Mouse (Mus musculus): ENCODE results near the gene Gm45785. TPM values are rescaled to one million over a fixed set of nuclear protein-coding genes. Genes with fewer than 3 reads are reported as not detected.
A peak's percentile ranks its signal among the peaks of the same experiment; 100 is the strongest.

The Gm45785 gene
- polyA plus RNA-seq, 1 experiment from 2014 or later: not detected

DNA sequence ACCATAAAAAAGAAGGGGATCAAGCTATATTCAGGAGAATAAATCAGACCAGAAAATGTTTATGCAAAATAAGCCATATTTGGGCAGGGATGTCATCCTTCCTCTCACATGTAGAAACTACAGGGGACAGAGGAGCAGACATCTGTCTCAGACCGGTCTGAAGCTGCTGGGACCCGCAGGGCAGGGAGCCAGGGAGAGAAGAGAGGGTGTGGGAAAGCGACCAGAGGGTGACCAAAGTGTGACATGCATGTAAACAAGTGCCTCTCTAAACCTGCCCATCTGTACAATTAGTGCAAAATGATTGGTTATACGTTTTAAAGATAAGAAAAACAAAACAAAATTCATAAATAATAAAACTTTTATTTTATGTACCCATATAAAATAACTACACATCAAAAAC lies 36.0 kb downstream of the Gm45785 start:
- Histone ChIP-seq H3K9ac (replicated peaks; ENCODE audit: low read length) (no peak overlapping the region), H3K4me2 (replicated peaks; ENCODE audit: low read depth, low read length) (no peak overlapping the region), H3K4me1 (ENCODE audit: insufficient read depth, low read length) (no peaks in the 10 kb centered on the region), H3K4me3 (ENCODE audit: low read length) (no peak overlapping the region), H3K9me3 (ENCODE audit: low read length) (no peaks in the 10 kb centered on the region), H3K36me3 (ENCODE audit: insufficient read depth, low read length) (no peaks in the 10 kb centered on the region), H3K27me3 (ENCODE audit: insufficient read depth, low read length) (no peaks in the 10 kb centered on the region), H3K27ac (ENCODE audit: low read length) (no peak overlapping the region)
- no peak for ATAC-seq (ENCODE audit: low FRiP score, low TSS enrichment)
- 72% methylated on average over 4 of the region's 4 CpGs for WGBS

DNA sequence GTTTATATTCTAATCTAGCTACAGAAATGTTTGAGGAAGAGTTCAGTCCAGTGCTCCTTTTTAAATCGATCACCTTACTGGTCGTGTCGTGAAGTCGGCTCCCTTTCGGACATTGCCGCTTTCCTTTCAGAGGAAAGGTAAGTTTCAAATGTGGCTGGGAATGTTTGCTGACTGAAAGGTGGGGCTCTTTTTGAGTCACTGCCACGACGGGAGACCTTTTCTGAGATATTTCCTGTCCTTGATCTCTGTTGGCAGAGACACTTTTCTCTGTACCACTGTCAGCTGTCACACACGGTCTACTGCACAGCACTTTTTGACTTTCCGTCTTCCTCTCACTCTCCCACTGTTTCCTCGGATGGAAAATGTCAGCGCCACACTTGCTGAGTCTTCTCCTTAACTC lies 43.3 kb downstream of the Gm45785 start:
- no peaks in the 10 kb centered on the region for H3K27me3 ChIP-seq (ENCODE audit: insufficient read depth, low read length)
- no peak for ATAC-seq (ENCODE audit: low FRiP score, low TSS enrichment)
- H3K27ac ChIP-seq (ENCODE audit: low read length): no peak overlapping the region
- H3K4me1 ChIP-seq (ENCODE audit: insufficient read depth, low read length): no peaks in the 10 kb centered on the region
- no peak overlapping the region for H3K4me2 ChIP-seq (replicated peaks; ENCODE audit: low read depth, low read length)
- H3K9ac ChIP-seq (replicated peaks; ENCODE audit: low read length): no peak overlapping the region
- H3K4me3 ChIP-seq (ENCODE audit: low read length): no peak overlapping the region
- no peaks in the 10 kb centered on the region for H3K36me3 ChIP-seq (ENCODE audit: insufficient read depth, low read length)
- H3K9me3 ChIP-seq (ENCODE audit: low read length): no peaks in the 10 kb centered on the region
- WGBS: 89% methylated on average over 12 of the region's 12 CpGs

DNA sequence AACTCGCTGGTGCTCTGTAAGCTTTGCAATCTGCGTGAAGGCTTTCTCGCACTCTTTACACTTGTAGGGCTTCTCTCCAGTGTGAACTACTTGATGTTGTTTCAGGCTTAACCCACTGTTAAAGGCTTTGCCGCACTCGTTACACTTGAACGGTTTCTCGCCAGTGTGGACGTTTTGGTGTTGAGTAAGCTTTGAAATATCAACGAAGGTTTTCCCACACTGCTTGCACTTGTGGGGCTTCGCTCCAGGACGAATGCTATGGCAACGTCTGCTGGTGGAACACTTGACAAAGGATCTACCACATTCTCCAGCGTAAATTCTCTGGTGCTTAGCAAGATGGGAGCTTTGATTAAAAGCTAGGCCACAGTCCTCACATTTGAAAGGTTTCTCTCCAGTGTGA lies 44.4 kb downstream of the Gm45785 start:
- Histone ChIP-seq H3K27me3 (ENCODE audit: insufficient read depth, low read length) (no peaks in the 10 kb centered on the region), H3K4me1 (ENCODE audit: insufficient read depth, low read length) (no peaks in the 10 kb centered on the region), H3K27ac (ENCODE audit: low read length) (no peak overlapping the region), H3K4me3 (ENCODE audit: low read length) (no peak overlapping the region), H3K9ac (replicated peaks; ENCODE audit: low read length) (no peak overlapping the region), H3K4me2 (replicated peaks; ENCODE audit: low read depth, low read length) (no peak overlapping the region), H3K36me3 (ENCODE audit: insufficient read depth, low read length) (no peaks in the 10 kb centered on the region), H3K9me3 (ENCODE audit: low read length) (no peaks in the 10 kb centered on the region)
- no peak for ATAC-seq (ENCODE audit: low FRiP score, low TSS enrichment)
- 81% methylated on average over 13 of the region's 13 CpGs for WGBS

DNA sequence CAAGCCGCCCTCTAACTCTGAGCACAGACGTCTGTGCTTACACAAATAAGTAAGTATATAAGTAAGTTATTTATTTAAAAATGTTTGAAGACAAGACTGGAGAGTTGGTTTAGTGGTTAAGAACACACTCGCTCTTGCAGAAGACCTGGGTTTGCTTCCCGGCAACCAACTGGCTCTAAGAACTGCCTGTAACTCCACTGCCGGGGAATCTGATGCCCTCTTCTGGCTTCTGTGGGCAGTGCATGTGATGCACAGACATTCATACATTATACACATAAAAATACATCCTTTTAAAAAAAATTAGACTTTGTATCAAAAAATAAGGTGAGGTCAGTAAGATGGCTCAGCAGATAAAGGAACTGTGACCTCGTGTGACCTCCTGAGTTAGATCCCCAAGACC lies 45.6 kb downstream of the Gm45785 start:
- no peaks in the 10 kb centered on the region for H3K27me3 ChIP-seq (ENCODE audit: insufficient read depth, low read length)
- no peak overlapping the region for H3K4me2 ChIP-seq (replicated peaks; ENCODE audit: low read depth, low read length)
- H3K36me3 ChIP-seq (ENCODE audit: insufficient read depth, low read length): no peaks in the 10 kb centered on the region
- H3K4me1 ChIP-seq (ENCODE audit: insufficient read depth, low read length): no peaks in the 10 kb centered on the region
- no peaks in the 10 kb centered on the region for H3K9me3 ChIP-seq (ENCODE audit: low read length)
- ATAC-seq (ENCODE audit: low FRiP score, low TSS enrichment): no peak
- no peak overlapping the region for H3K9ac ChIP-seq (replicated peaks; ENCODE audit: low read length)
- WGBS: 93% methylated on average over 6 of the region's 6 CpGs
- H3K27ac ChIP-seq (ENCODE audit: low read length): no peak overlapping the region
- no peak overlapping the region for H3K4me3 ChIP-seq (ENCODE audit: low read length)

DNA sequence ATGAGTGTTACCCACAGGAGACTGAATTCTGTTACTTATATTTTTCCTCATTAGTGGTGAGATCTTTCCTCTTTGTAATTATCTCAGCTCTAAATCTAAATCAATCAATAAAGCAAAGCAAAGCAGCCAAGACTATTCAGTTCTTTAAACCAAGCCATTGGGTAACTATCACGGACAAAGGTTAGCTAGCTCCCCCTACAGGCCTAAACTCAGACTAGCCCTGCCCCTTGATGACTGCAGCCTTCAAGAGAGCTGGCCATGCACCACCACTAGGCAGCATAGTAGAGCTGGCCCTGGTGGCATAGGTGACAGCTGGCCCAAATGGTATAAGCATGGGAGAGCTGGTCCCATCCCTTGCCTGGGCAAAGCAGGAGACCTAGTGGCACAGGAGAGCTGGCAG lies 50.4 kb downstream of the Gm45785 start:
- Histone ChIP-seq H3K4me2 (replicated peaks; ENCODE audit: low read depth, low read length) (no peak overlapping the region), H3K9me3 (ENCODE audit: low read length) (no peaks in the 10 kb centered on the region), H3K4me1 (ENCODE audit: insufficient read depth, low read length) (no peaks in the 10 kb centered on the region), H3K27me3 (ENCODE audit: insufficient read depth, low read length) (no peaks in the 10 kb centered on the region), H3K27ac (ENCODE audit: low read length) (no peak overlapping the region), H3K36me3 (ENCODE audit: insufficient read depth, low read length) (no peaks in the 10 kb centered on the region), H3K9ac (replicated peaks; ENCODE audit: low read length) (no peak overlapping the region), H3K4me3 (ENCODE audit: low read length) (no peak overlapping the region)
- ATAC-seq (ENCODE audit: low FRiP score, low TSS enrichment): peak; percentile 39; the same call in 1 of the 2 replicates
- 16% methylated on average over 1 of the region's 1 CpGs for WGBS

DNA sequence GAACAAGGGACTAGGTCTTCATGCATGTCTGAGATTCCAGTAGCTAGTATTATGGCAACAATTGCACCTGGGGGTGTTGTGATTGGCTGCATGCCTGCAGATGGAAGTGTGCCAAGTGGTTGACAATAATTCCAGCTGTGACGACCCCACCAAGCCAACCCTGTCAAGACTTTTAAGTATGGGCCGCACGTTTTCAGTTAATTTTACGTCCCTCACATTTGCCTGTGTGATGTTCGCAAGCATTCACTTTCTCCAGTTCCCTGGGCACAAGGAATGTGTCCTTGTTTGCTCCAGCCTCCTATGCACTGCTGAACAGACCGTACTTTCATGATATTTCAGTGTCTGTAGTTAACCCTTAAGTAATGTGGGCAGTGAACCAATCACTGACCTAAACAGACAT lies 53.5 kb downstream of the Gm45785 start:
- Histone ChIP-seq H3K27me3 (ENCODE audit: insufficient read depth, low read length) (no peaks in the 10 kb centered on the region), H3K4me2 (replicated peaks; ENCODE audit: low read depth, low read length) (no peak overlapping the region), H3K4me3 (ENCODE audit: low read length) (no peak overlapping the region), H3K4me1 (ENCODE audit: insufficient read depth, low read length) (no peaks in the 10 kb centered on the region), H3K36me3 (ENCODE audit: insufficient read depth, low read length) (no peaks in the 10 kb centered on the region), H3K27ac (ENCODE audit: low read length) (no peak overlapping the region), H3K9me3 (ENCODE audit: low read length) (no peaks in the 10 kb centered on the region), H3K9ac (replicated peaks; ENCODE audit: low read length) (no peak overlapping the region)
- WGBS: 18% methylated on average over 6 of the region's 6 CpGs
- ATAC-seq (ENCODE audit: low FRiP score, low TSS enrichment): peak; percentile 60; the same call in 1 of the 2 replicates

DNA sequence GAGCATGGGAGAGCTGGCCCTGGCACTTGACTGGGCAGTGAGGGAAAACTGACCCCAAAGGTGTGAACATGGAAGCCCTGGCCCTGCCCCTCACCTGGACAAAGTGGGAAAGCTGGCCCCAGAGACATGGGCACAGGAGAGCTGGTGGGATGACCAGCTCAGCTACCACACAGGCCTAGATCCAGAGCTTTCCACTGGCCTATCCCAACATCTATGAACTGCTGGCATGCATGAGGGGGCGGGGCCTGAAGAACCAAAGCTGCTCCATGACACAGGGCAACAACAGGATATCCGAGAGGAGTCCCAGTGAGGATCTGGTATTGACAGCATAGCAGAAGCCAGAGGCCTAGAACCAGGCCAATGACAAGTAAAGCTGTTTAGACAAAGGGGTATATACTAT lies 57.9 kb downstream of the Gm45785 start:
- 66% methylated on average over 2 of the region's 2 CpGs for WGBS
- 0 out of 2 replicates have a peak, but pooled peaks have one; percentile 39 for ATAC-seq (ENCODE audit: low FRiP score, low TSS enrichment)
- no peaks in the 10 kb centered on the region for H3K4me1 ChIP-seq (ENCODE audit: insufficient read depth, low read length)

DNA sequence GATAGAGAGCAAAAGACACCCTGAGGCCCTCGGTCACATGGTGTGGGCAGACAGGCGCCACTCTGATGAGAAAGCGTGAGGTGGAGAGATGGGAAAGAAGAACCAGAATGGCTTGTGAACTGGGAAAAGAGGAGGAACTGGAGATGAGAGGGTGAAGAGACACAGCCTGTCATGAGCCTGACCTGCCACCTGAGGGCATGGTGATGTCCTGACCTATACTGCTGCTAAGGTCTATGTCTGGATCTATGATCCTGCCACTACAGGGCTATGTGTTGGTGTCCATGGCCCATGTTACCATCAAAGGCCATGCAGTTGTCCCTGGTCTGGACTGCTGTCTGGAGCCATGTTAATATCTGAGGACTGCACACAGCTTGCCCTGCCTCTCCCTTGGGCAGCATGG lies 58.5 kb downstream of the Gm45785 start:
- Histone ChIP-seq H3K4me3 (ENCODE audit: low read length) (no peak overlapping the region), H3K27ac (ENCODE audit: low read length) (no peak overlapping the region), H3K27me3 (ENCODE audit: insufficient read depth, low read length) (no peaks in the 10 kb centered on the region), H3K36me3 (ENCODE audit: insufficient read depth, low read length) (no peaks in the 10 kb centered on the region), H3K9ac (replicated peaks; ENCODE audit: low read length) (no peak overlapping the region), H3K4me2 (replicated peaks; ENCODE audit: low read depth, low read length) (no peak overlapping the region), H3K4me1 (ENCODE audit: insufficient read depth, low read length) (no peaks in the 10 kb centered on the region), H3K9me3 (ENCODE audit: low read length) (no peaks in the 10 kb centered on the region)
- WGBS: 79% methylated on average over 3 of the region's 3 CpGs
- no peak for ATAC-seq (ENCODE audit: low FRiP score, low TSS enrichment)

More for the DNA sequence above, 57.9 kb downstream of the Gm45785 start:
- Histone ChIP-seq H3K27me3 (ENCODE audit: insufficient read depth, low read length) (no peaks in the 10 kb centered on the region), H3K27ac (ENCODE audit: low read length) (no peak overlapping the region), H3K9me3 (ENCODE audit: low read length) (no peaks in the 10 kb centered on the region), H3K36me3 (ENCODE audit: insufficient read depth, low read length) (no peaks in the 10 kb centered on the region), H3K9ac (replicated peaks; ENCODE audit: low read length) (no peak overlapping the region), H3K4me2 (replicated peaks; ENCODE audit: low read depth, low read length) (no peak overlapping the region), H3K4me3 (ENCODE audit: low read length) (no peak overlapping the region)

DNA sequence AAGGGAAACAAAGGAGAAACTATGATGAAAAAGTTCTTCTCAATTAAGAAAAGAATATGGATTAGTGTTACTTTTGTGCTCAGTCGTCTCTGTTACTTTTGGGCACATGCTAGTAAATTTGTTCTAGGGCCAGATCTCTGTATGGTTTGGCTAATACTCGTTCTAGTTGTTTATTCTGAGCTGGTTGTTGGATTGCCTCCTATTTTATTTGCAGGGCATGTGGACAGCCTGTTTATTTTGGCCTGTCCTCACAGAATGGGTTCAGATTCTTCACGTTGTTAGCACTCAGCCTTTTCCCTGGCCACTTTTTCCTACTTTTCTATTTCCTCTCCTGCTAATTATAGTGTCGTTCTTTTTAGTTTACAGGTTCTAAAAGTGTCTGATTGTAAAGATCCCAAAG lies 62.6 kb downstream of the Gm45785 start:
- Histone ChIP-seq H3K9me3 (ENCODE audit: low read length) (no peaks in the 10 kb centered on the region), H3K9ac (replicated peaks; ENCODE audit: low read length) (no peak overlapping the region), H3K27ac (ENCODE audit: low read length) (no peak overlapping the region), H3K36me3 (ENCODE audit: insufficient read depth, low read length) (no peaks in the 10 kb centered on the region), H3K4me2 (replicated peaks; ENCODE audit: low read depth, low read length) (no peak overlapping the region), H3K27me3 (ENCODE audit: insufficient read depth, low read length) (no peaks in the 10 kb centered on the region), H3K4me1 (ENCODE audit: insufficient read depth, low read length) (no peaks in the 10 kb centered on the region), H3K4me3 (ENCODE audit: low read length) (no peak overlapping the region)
- 53% methylated on average over 4 of the region's 4 CpGs for WGBS
- ATAC-seq (ENCODE audit: low FRiP score, low TSS enrichment): no peak

DNA sequence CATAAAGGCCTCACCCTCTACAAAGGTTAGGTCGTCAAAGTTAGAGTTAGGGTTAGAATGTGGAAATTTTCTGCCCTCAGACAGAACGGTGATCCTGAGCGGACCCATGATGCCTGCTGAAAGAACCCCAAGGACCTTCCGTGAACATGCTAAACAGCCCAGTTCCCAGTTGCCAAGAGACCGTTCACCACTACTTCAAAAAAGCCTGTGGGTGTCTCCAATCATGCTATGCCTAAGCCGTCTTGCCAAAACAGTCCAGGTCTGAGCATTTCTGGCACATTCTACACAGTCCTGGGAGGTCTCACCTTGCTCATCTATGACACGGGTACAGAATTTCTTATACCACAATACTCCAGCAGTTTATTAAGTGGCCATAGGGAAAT lies 68.1 kb downstream of the Gm45785 start:
- H3K27me3 ChIP-seq (ENCODE audit: insufficient read depth, low read length): no peaks in the 10 kb centered on the region
- no peaks in the 10 kb centered on the region for H3K9me3 ChIP-seq (ENCODE audit: low read length)
- H3K4me2 ChIP-seq (replicated peaks; ENCODE audit: low read depth, low read length): no peak overlapping the region
- no peak overlapping the region for H3K27ac ChIP-seq (ENCODE audit: low read length)
- H3K4me1 ChIP-seq (ENCODE audit: insufficient read depth, low read length): no peaks in the 10 kb centered on the region
- no peak overlapping the region for H3K4me3 ChIP-seq (ENCODE audit: low read length)
- 87% methylated on average over 7 of the region's 7 CpGs for WGBS
- H3K36me3 ChIP-seq (ENCODE audit: insufficient read depth, low read length): no peaks in the 10 kb centered on the region
- ATAC-seq (ENCODE audit: low FRiP score, low TSS enrichment): no peak
- H3K9ac ChIP-seq (replicated peaks; ENCODE audit: low read length): no peak overlapping the region

Measured in kidney, embryonic 16.5 days (tissue).